Mouse (Mus musculus): Measurements from ENCODE around the gene Net1. TPM values are rescaled to one million over a fixed set of nuclear protein-coding genes. Genes with fewer than 3 reads are reported as not detected.
A peak's percentile ranks its signal among the peaks of the same experiment; 100 is the strongest.
"Not testable (repeated sequence)": the region's sequence is repeated elsewhere in the genome, so short reads cannot be mapped to it uniquely, and the experiment has no call there.

Gene Net1
- 10 to 100 TPM; 21.1 to 21.4 TPM for total RNA-seq (2021)

GRCm38 (mm10) chr13:3917571-3918311 is at the start of gene Net1, which contains the start of gene Tubal3:
Gene Net1 (minus strand): TSS chr13:3918220.
Gene Tubal3 (plus strand): TSS chr13:3918274.
- peak; percentile 94 for DNase-seq
- intact Hi-C loops (cut with DNase I), result no loop called here

- DNase-seq, result no peak
- intact Hi-C loops (cut with DNase I), result no loop called here
Measured at GRCm38 (mm10) chr13:3951198-3951914, 33.3 kb upstream of the Net1 start.

GRCm38 (mm10) chr13:3949477-3949876 is 31.5 kb upstream of the Net1 start:
- intact Hi-C loops (cut with DNase I), result no loop called here
- DNase-seq, result no peak

- DNase-seq, result no peak
- intact Hi-C loops (cut with DNase I), result no loop called here
Measured at GRCm38 (mm10) chr13:3947267-3947666, 29.2 kb upstream of the Net1 start.

GRCm38 (mm10) chr13:3945249-3945648 is 27.2 kb upstream of the Net1 start, which contains the start of gene Ucn3:
Gene Ucn3 (minus strand): TSS chr13:3945349.
- intact Hi-C loops (cut with DNase I), result no loop called here
- no peak for DNase-seq

- DNase-seq, result no peak
- intact Hi-C loops (cut with DNase I), result no loop called here
Measured at GRCm38 (mm10) chr13:3944699-3945098, 26.7 kb upstream of the Net1 start.

- intact Hi-C loops (cut with DNase I), result no loop called here
- DNase-seq, result no peak
Measured at GRCm38 (mm10) chr13:3926046-3926445, 8.0 kb upstream of the Net1 start.

- intact Hi-C loops (cut with DNase I), result no loop called here
- DNase-seq, result no peak
Measured at GRCm38 (mm10) chr13:3925632-3926031, 7.6 kb upstream of the Net1 start.

- no peak for DNase-seq
- intact Hi-C loops (cut with DNase I), result no loop called here
Measured at GRCm38 (mm10) chr13:3924483-3924882, 6.5 kb upstream of the Net1 start.

- no peak for DNase-seq
- intact Hi-C loops (cut with DNase I), result no loop called here
Measured at GRCm38 (mm10) chr13:3913504-3913903, 4.5 kb downstream of the Net1 start.

- no peak for DNase-seq
- intact Hi-C loops (cut with DNase I), result no loop called here
Measured at GRCm38 (mm10) chr13:3910356-3910755, 7.7 kb downstream of the Net1 start.

GRCm38 (mm10) chr13:3908262-3908661 is 9.8 kb downstream of the Net1 start:
- intact Hi-C loops (cut with DNase I), result no loop called here
- no peak for DNase-seq

- intact Hi-C loops (cut with DNase I), result no loop called here
- DNase-seq, result no peak
Measured at GRCm38 (mm10) chr13:3907151-3907696, 10.8 kb downstream of the Net1 start.

- intact Hi-C loops (cut with DNase I), result no loop called here
- no peak for DNase-seq
Measured at GRCm38 (mm10) chr13:3899301-3899700, 18.7 kb downstream of the Net1 start.

GRCm38 (mm10) chr13:3898202-3898601 is 19.8 kb downstream of the Net1 start:
- DNase-seq; intact Hi-C loops (cut with DNase I): not testable (repeated sequence)

GRCm38 (mm10) chr13:3896913-3897312 is 21.1 kb downstream of the Net1 start:
- DNase-seq, result peak; percentile 56
- intact Hi-C loops (cut with DNase I), result no loop called here

GRCm38 (mm10) chr13:3896032-3896431 is 22.0 kb downstream of the Net1 start:
- intact Hi-C loops (cut with DNase I), result no loop called here
- no peak for DNase-seq

- no peak for DNase-seq
- intact Hi-C loops (cut with DNase I), result no loop called here
Measured at GRCm38 (mm10) chr13:3895397-3895980, 22.5 kb downstream of the Net1 start.

GRCm38 (mm10) chr13:3894549-3894948 is 23.5 kb downstream of the Net1 start:
- intact Hi-C loops (cut with DNase I), result no loop called here
- DNase-seq, result no peak

- intact Hi-C loops (cut with DNase I), result loop anchor here (2.0 kb wide), 1 partner anchor 226 kb away; no protein-coding TSS in a partner anchor
Measured at GRCm38 (mm10) chr13:3893126-3893734, 24.8 kb downstream of the Net1 start.

GRCm38 (mm10) chr13:3892601-3893000 is 25.4 kb downstream of the Net1 start:
- DNase-seq, result no peak
- intact Hi-C loops (cut with DNase I), result loop anchor here (2.0 kb wide), 1 partner anchor 226 kb away; no protein-coding TSS in a partner anchor

More at GRCm38 (mm10) chr13:3893126-3893734, 24.8 kb downstream of the Net1 start:
- peak; percentile 77 for DNase-seq
